Mouse (Mus musculus) ES-CJ7 (cell line): ENCODE measurements around the gene Senp1.

Experiments used
- DNase-seq: peaks from one replicate; pipeline ENCODE4 v3.0.0; 2011; ENCODE audit warnings: low read depth, low spot score

Gene Senp1

GRCm38 (mm10) chr15:98002113-98002990 lies 91.2 kb downstream of the Senp1 start:
- DNase-seq, result no peak

GRCm38 (mm10) chr15:98001321-98002112 lies 92.0 kb downstream of the Senp1 start:
- DNase-seq, result peak; percentile 47

GRCm38 (mm10) chr15:97999991-98000390 lies 93.6 kb downstream of the Senp1 start:
- DNase-seq, result no peak

GRCm38 (mm10) chr15:97999546-97999945 lies 94.0 kb downstream of the Senp1 start:
- DNase-seq, result peak; percentile 63

- DNase-seq, result no peak
Measured at GRCm38 (mm10) chr15:97996716-97997256, 96.8 kb downstream of the Senp1 start.

GRCm38 (mm10) chr15:97992712-97993286 lies 100.7 kb downstream of the Senp1 start:
- peak; percentile 94 for DNase-seq

GRCm38 (mm10) chr15:97992027-97992711 lies 101.4 kb downstream of the Senp1 start:
- peak; percentile 48 for DNase-seq

GRCm38 (mm10) chr15:97991285-97991895 lies 102.2 kb downstream of the Senp1 start:
- DNase-seq, result no peak

- DNase-seq, result no peak
Measured at GRCm38 (mm10) chr15:97990721-97991120, 102.8 kb downstream of the Senp1 start.

- peak; percentile 78 for DNase-seq
Measured at GRCm38 (mm10) chr15:97990124-97990523, 103.4 kb downstream of the Senp1 start.

GRCm38 (mm10) chr15:97989544-97989943 lies 104.0 kb downstream of the Senp1 start:
- no peak for DNase-seq
